ENCODE assay signal across 21 mouse cellular contexts in genomic region chr1:62843215-62843614, GRCm38 (mm10).
DNase-seq lines count a peak whose midpoint lies in the region; ATAC-seq and TF ChIP-seq lines count a peak whose summit lies in the region.
"Had no signal": no experiment of that assay in that cellular context is flagged by ENCODE, and none has a peak within 500 bp of the region (broad histone marks: within the 10 kb centered on the region; RNA-seq: fewer than 3 reads in every experiment).

No protein-coding gene starts in this region.

- H3K4me1 ChIP-seq in CH12.LX (ENCODE audit: control insufficient read depth in 1 of 2, insufficient read depth in 2 of 2): peaks cover 0 to 8% of the 10 kb centered on the region in 2 experiments; a peak in 2 of 4 replicates
- H3K4me1 ChIP-seq in stomach, embryonic 16.5 days (ENCODE audit: control insufficient read depth, insufficient read depth, low read length): no peaks in the 10 kb centered on the region
- H3K4me1 ChIP-seq: embryonic facial prominence, embryonic 12.5 days; forebrain, embryonic 13.5 days; forebrain, embryonic 15.5 days had no signal

- in situ Hi-C loops in CH12.LX (cut with MboI; ENCODE audit: low pct_ligation_motif_present, low pct_unique_long_range_greater_than_20kb, low sequenced_read_pairs) (no loop called here), Patski (cut with MboI; ENCODE audit: low pct_unique_long_range_greater_than_20kb) (no loop called here)

- H3K4me3 ChIP-seq in CH12.LX (replicated peaks in 1 of 3; ENCODE audit: low read depth in 2 of 3, low read length in 2 of 3, poor library complexity in 1 of 3): no peak overlapping the region
- no peak overlapping the region for H3K4me3 ChIP-seq in stomach, embryonic 16.5 days (replicated peaks; ENCODE audit: low read length)
- H3K4me3 ChIP-seq: embryonic facial prominence, embryonic 10.5 days; embryonic facial prominence, embryonic 12.5 days; forebrain, embryonic 13.5 days; forebrain, embryonic 15.5 days had no signal

- no peak overlapping the region for H3K9ac ChIP-seq in CH12.LX (ENCODE audit: insufficient read depth, low read depth)
- H3K9ac ChIP-seq in stomach, embryonic 16.5 days (ENCODE audit: low read length): no peak overlapping the region
- H3K9ac ChIP-seq: embryonic facial prominence, embryonic 12.5 days; forebrain, embryonic 13.5 days; forebrain, embryonic 15.5 days; forebrain, postnatal 0 days had no signal

- no peak for TF ChIP-seq POLR2A in CH12.LX (IDR thresholded peaks at IDR 0.05; ENCODE audit: low read depth, low read length)

- peak in 1 of 2 experiments; percentile 10; a peak in 1 of 4 replicates for TF ChIP-seq CTCF in CH12.LX (conservative IDR thresholded peaks at IDR 0.05 in 1 of 2, IDR thresholded peaks at IDR 0.05 in 1 of 2; ENCODE audit: low read depth in 2 of 2, low read length in 2 of 2)
- peak; percentile 40 for TF ChIP-seq CTCF in Patski (IDR thresholded peaks at IDR 0.05)

- no peaks in the 10 kb centered on the region for H3K79me2 ChIP-seq in CH12.LX (replicated peaks; ENCODE audit: control insufficient read depth, extremely low read depth, insufficient read depth, poor library complexity, severe bottlenecking)

- no peaks in the 10 kb centered on the region for H3K9me3 ChIP-seq in CH12.LX (replicated peaks; ENCODE audit: low read length)
- H3K9me3 ChIP-seq in stomach, embryonic 16.5 days (replicated peaks; ENCODE audit: control insufficient read depth, low read length): no peaks in the 10 kb centered on the region
- H3K9me3 ChIP-seq: embryonic facial prominence, embryonic 10.5 days; embryonic facial prominence, embryonic 12.5 days; forebrain, embryonic 13.5 days; forebrain, embryonic 15.5 days; G1E had no signal

- peak; percentile 24 for DNase-seq in heart, adult 11 months
- DNase-seq in heart, postnatal 4 days: no peak
- DNase-seq in CH12.LX (ENCODE audit: extremely low read depth) (peak; percentile 30), Patski (ENCODE audit: low read depth, low spot score) (no peak)
- DNase-seq in retina, postnatal 1 day: no peak
- no peak for DNase-seq in cerebellum, adult 8-10 months
- no peak for DNase-seq in embryo, embryonic 10.5 days (ENCODE audit: low spot score)
- DNase-seq: adrenal gland, adult 8-10 months; adrenal gland, postnatal 25 days; cerebellum, adult 11 months; cerebellum, adult 18-20 months; cerebellum, adult 9-10 months; cerebellum, postnatal 14 days; cerebellum, postnatal 36 days; forebrain, postnatal 0 days had no signal

- dilution Hi-C loops in CH12.LX (cut with MboI; ENCODE audit: extremely low pct_ligation_motif_present, extremely low pct_unique_long_range_greater_than_20kb, low sequenced_read_pairs): no loop called here

- POLR2A ChIA-PET in Patski (lab: Charles Lee): no interaction called here

- WGBS in stomach, embryonic 16.5 days: 77% methylated on average over 4 of the region's 4 CpGs

- ATAC-seq in Patski: peak; percentile 83
- ATAC-seq in stomach, embryonic 16.5 days (ENCODE audit: insufficient read depth, low FRiP score): peak; percentile 62; the same call in 1 of the 2 replicates
- ATAC-seq: forebrain, embryonic 13.5 days; forebrain, embryonic 15.5 days; forebrain, postnatal 0 days had no signal

- CTCF ChIA-PET in Patski (lab: Charles Lee): interaction anchor here (0.8 to 1.5 kb wide), 6 partner anchors 7 to 58 kb away, joined by 3 to 5 read pairs (median 4); no protein-coding TSS in a partner anchor

- no peaks in the 10 kb centered on the region for H3K27me3 ChIP-seq in CH12.LX (replicated peaks)
- H3K27me3 ChIP-seq in Patski: no peaks in the 10 kb centered on the region
- H3K27me3 ChIP-seq in stomach, embryonic 16.5 days (ENCODE audit: control insufficient read depth, insufficient read depth, low read length): no peaks in the 10 kb centered on the region
- H3K27me3 ChIP-seq: embryonic facial prominence, embryonic 12.5 days; forebrain, embryonic 13.5 days; forebrain, embryonic 15.5 days had no signal

- TF ChIP-seq EP300 in CH12.LX (IDR thresholded peaks at IDR 0.05; ENCODE audit: low read length): no peak

- H3K36me3 ChIP-seq in CH12.LX (replicated peaks in 1 of 2; ENCODE audit: control insufficient read depth in 1 of 2, insufficient read depth in 1 of 2, low read length in 1 of 2): no peaks in the 10 kb centered on the region
- no peaks in the 10 kb centered on the region for H3K36me3 ChIP-seq in stomach, embryonic 16.5 days (ENCODE audit: control insufficient read depth, insufficient read depth, low read length)
- H3K36me3 ChIP-seq: embryonic facial prominence, embryonic 10.5 days; embryonic facial prominence, embryonic 12.5 days; forebrain, embryonic 15.5 days; G1E had no signal

- no peak overlapping the region for H3K4me2 ChIP-seq in CH12.LX (ENCODE audit: insufficient read depth, low read depth, poor library complexity, severe bottlenecking)
- H3K4me2 ChIP-seq in stomach, embryonic 16.5 days (ENCODE audit: low read depth, low read length): no peak overlapping the region
- H3K4me2 ChIP-seq: embryonic facial prominence, embryonic 12.5 days; forebrain, embryonic 13.5 days; forebrain, embryonic 15.5 days had no signal

- H3K27ac ChIP-seq in CH12.LX (ENCODE audit: insufficient read depth, low read depth): no peak overlapping the region
- no peak overlapping the region for H3K27ac ChIP-seq in stomach, embryonic 16.5 days (ENCODE audit: low read length)
- H3K27ac ChIP-seq: embryonic facial prominence, embryonic 10.5 days; embryonic facial prominence, embryonic 12.5 days; forebrain, embryonic 13.5 days; forebrain, embryonic 15.5 days had no signal

- no peak for TF ChIP-seq RAD21 in CH12.LX (IDR thresholded peaks at IDR 0.05; ENCODE audit: low read depth, low read length)

TF ChIP-seq in CH12.LX, 34 proteins besides CTCF, POLR2A, EP300 and RAD21:
- no peak for TF ChIP-seq USF2 (conservative IDR thresholded peaks at IDR 0.05; ENCODE audit: low read depth, low read length)
- no peak for TF ChIP-seq ZC3H11A (IDR thresholded peaks at IDR 0.05; ENCODE audit: low read depth, low read length)
- TF ChIP-seq USF1 (IDR thresholded peaks at IDR 0.05; ENCODE audit: low read depth, low read length): no peak
- TF ChIP-seq ELF1 (IDR thresholded peaks at IDR 0.05; ENCODE audit: low read depth, low read length): no peak

Comparison
In these comparisons a context has a peak if more than half of its experiments do, and no peak if none do; other contexts are left out.
1. DNase-seq: peak in heart, adult 11 months (single experiment) and CH12.LX (single experiment); none in heart, postnatal 4 days (single experiment), Patski (single experiment), retina, postnatal 1 day (single experiment), cerebellum, adult 8-10 months (single experiment) and embryo, embryonic 10.5 days (single experiment).